Mouse (Mus musculus): ENCODE data around the gene Samd4b.
A peak's percentile ranks its signal among the peaks of the same experiment; 100 is the strongest.
"Not testable (repeated sequence)": the region's sequence is repeated elsewhere in the genome, so short reads cannot be mapped to it uniquely, and the experiment has no call there.

Samd4b gene

GRCm38 (mm10) chr7:28558486-28558885 lies 39.5 kb downstream of the Samd4b start:
- no peak for DNase-seq

- DNase-seq: peak; percentile 93
These were observed 40.2 kb downstream of the Samd4b start for GRCm38 (mm10) chr7:28557708-28558107.

GRCm38 (mm10) chr7:28557069-28557468 lies 40.9 kb downstream of the Samd4b start:
- DNase-seq: no peak

- no peak for DNase-seq
These were observed 41.9 kb downstream of the Samd4b start for GRCm38 (mm10) chr7:28555939-28556535.

GRCm38 (mm10) chr7:28553076-28553475 lies 44.9 kb downstream of the Samd4b start:
- DNase-seq: no peak

- DNase-seq: no peak
These were observed 50.3 kb downstream of the Samd4b start for GRCm38 (mm10) chr7:28547628-28548027.

- DNase-seq: no peak
These were observed 50.8 kb downstream of the Samd4b start, which contains the start of gene Nccrp1 for GRCm38 (mm10) chr7:28547154-28547553. Gene Nccrp1, minus strand, starts transcription at chr7:28547254.

GRCm38 (mm10) chr7:28546649-28547048 lies 51.3 kb downstream of the Samd4b start:
- no peak for DNase-seq

- DNase-seq: no peak
These were observed 52.1 kb downstream of the Samd4b start for GRCm38 (mm10) chr7:28545891-28546210.

GRCm38 (mm10) chr7:28545048-28545890 lies 52.7 kb downstream of the Samd4b start:
- no peak for DNase-seq

GRCm38 (mm10) chr7:28544051-28544601 lies 53.8 kb downstream of the Samd4b start:
- no peak for DNase-seq

GRCm38 (mm10) chr7:28540526-28540925 lies 57.4 kb downstream of the Samd4b start, which contains the start of gene Sycn:
Gene Sycn, plus strand, starts transcription at chr7:28540885.
- no peak for DNase-seq

GRCm38 (mm10) chr7:28538886-28539285 lies 59.1 kb downstream of the Samd4b start:
- not testable (repeated sequence) for DNase-seq

GRCm38 (mm10) chr7:28532005-28532404 lies 65.9 kb downstream of the Samd4b start:
- DNase-seq: no peak

- DNase-seq: peak; percentile 93
These were observed 69.8 kb downstream of the Samd4b start for GRCm38 (mm10) chr7:28527922-28528719.

GRCm38 (mm10) chr7:28522536-28522935 lies 75.4 kb downstream of the Samd4b start, which contains the start of gene Ifnl3:
Gene Ifnl3, plus strand, starts transcription at chr7:28522836.
- DNase-seq: not testable (repeated sequence)

GRCm38 (mm10) chr7:28511441-28511840 lies 86.5 kb downstream of the Samd4b start:
- no peak for DNase-seq

- DNase-seq: not testable (repeated sequence)
These were observed 87.5 kb downstream of the Samd4b start, which contains the start of gene Ifnl2 for GRCm38 (mm10) chr7:28510405-28510974. Gene Ifnl2, minus strand, starts transcription at chr7:28510455.

GRCm38 (mm10) chr7:28509121-28509520 lies 88.8 kb downstream of the Samd4b start:
- DNase-seq: not testable (repeated sequence)

- peak; percentile 36 for DNase-seq
These were observed 92.4 kb downstream of the Samd4b start for GRCm38 (mm10) chr7:28505585-28505984.

GRCm38 (mm10) chr7:28495426-28495825 lies 102.5 kb downstream of the Samd4b start:
- no peak for DNase-seq

GRCm38 (mm10) chr7:28492310-28492709 lies 105.6 kb downstream of the Samd4b start:
- DNase-seq: no peak

GRCm38 (mm10) chr7:28490903-28491302 lies 107.0 kb downstream of the Samd4b start:
- DNase-seq: peak; percentile 20
